Mouse (Mus musculus): ENCODE data around the gene Flii. TPM values are rescaled to one million over a fixed set of nuclear protein-coding genes. Genes with fewer than 3 reads are reported as not detected.

Gene Flii
- polyA plus RNA-seq, 1 experiment, result 122 TPM

GRCm38 (mm10) chr11:60761681-60762080 is 34.6 kb upstream of the Flii start:
- no peak for TF ChIP-seq CTCF (IDR thresholded peaks at IDR 0.05; ENCODE audit: extremely low read depth, insufficient read depth, low read length)
- no peak for TF ChIP-seq POLR2A (IDR thresholded peaks at IDR 0.05; ENCODE audit: extremely low read depth, insufficient read depth, low read length)
- Histone ChIP-seq H3K4me3 (ENCODE audit: insufficient read depth, low read length) (no peak overlapping the region), H3K4me1 (ENCODE audit: control insufficient read depth, insufficient read depth, low read length) (no peaks in the 10 kb centered on the region), H3K27ac (ENCODE audit: insufficient read depth, low read length) (no peak overlapping the region)

GRCm38 (mm10) chr11:60755570-60755969 is 28.5 kb upstream of the Flii start:
- Histone ChIP-seq H3K27ac (ENCODE audit: insufficient read depth, low read length) (no peak overlapping the region), H3K4me3 (ENCODE audit: insufficient read depth, low read length) (no peak overlapping the region), H3K4me1 (ENCODE audit: control insufficient read depth, insufficient read depth, low read length) (no peaks in the 10 kb centered on the region)
- TF ChIP-seq POLR2A (IDR thresholded peaks at IDR 0.05; ENCODE audit: extremely low read depth, insufficient read depth, low read length) (no peak), CTCF (IDR thresholded peaks at IDR 0.05; ENCODE audit: extremely low read depth, insufficient read depth, low read length) (no peak)

- H3K4me3 ChIP-seq (ENCODE audit: insufficient read depth, low read length), result no peak overlapping the region
- TF ChIP-seq POLR2A (IDR thresholded peaks at IDR 0.05; ENCODE audit: extremely low read depth, insufficient read depth, low read length) (no peak), CTCF (IDR thresholded peaks at IDR 0.05; ENCODE audit: extremely low read depth, insufficient read depth, low read length) (no peak)
- H3K27ac ChIP-seq (ENCODE audit: insufficient read depth, low read length), result no peak overlapping the region
- H3K4me1 ChIP-seq (ENCODE audit: control insufficient read depth, insufficient read depth, low read length), result no peaks in the 10 kb centered on the region
Measured at GRCm38 (mm10) chr11:60740321-60740720, 13.3 kb upstream of the Flii start.

GRCm38 (mm10) chr11:60737450-60737849 is 10.4 kb upstream of the Flii start:
- H3K27ac ChIP-seq (ENCODE audit: insufficient read depth, low read length), result no peak overlapping the region
- no peak overlapping the region for H3K4me3 ChIP-seq (ENCODE audit: insufficient read depth, low read length)
- TF ChIP-seq POLR2A (IDR thresholded peaks at IDR 0.05; ENCODE audit: extremely low read depth, insufficient read depth, low read length) (no peak), CTCF (IDR thresholded peaks at IDR 0.05; ENCODE audit: extremely low read depth, insufficient read depth, low read length) (no peak)
- no peaks in the 10 kb centered on the region for H3K4me1 ChIP-seq (ENCODE audit: control insufficient read depth, insufficient read depth, low read length)

GRCm38 (mm10) chr11:60736491-60736890 is 9.4 kb upstream of the Flii start:
- Histone ChIP-seq H3K27ac (ENCODE audit: insufficient read depth, low read length) (no peak overlapping the region), H3K4me1 (ENCODE audit: control insufficient read depth, insufficient read depth, low read length) (no peaks in the 10 kb centered on the region), H3K4me3 (ENCODE audit: insufficient read depth, low read length) (no peak overlapping the region)
- TF ChIP-seq CTCF (IDR thresholded peaks at IDR 0.05; ENCODE audit: extremely low read depth, insufficient read depth, low read length), result no peak
- TF ChIP-seq POLR2A (IDR thresholded peaks at IDR 0.05; ENCODE audit: extremely low read depth, insufficient read depth, low read length), result no peak

GRCm38 (mm10) chr11:60735191-60735590 is 8.1 kb upstream of the Flii start:
- Histone ChIP-seq H3K4me3 (ENCODE audit: insufficient read depth, low read length) (no peak overlapping the region), H3K27ac (ENCODE audit: insufficient read depth, low read length) (no peak overlapping the region), H3K4me1 (ENCODE audit: control insufficient read depth, insufficient read depth, low read length) (no peaks in the 10 kb centered on the region)
- TF ChIP-seq POLR2A (IDR thresholded peaks at IDR 0.05; ENCODE audit: extremely low read depth, insufficient read depth, low read length) (no peak), CTCF (IDR thresholded peaks at IDR 0.05; ENCODE audit: extremely low read depth, insufficient read depth, low read length) (no peak)

GRCm38 (mm10) chr11:60734206-60734605 is 7.1 kb upstream of the Flii start:
- TF ChIP-seq POLR2A (IDR thresholded peaks at IDR 0.05; ENCODE audit: extremely low read depth, insufficient read depth, low read length) (no peak), CTCF (IDR thresholded peaks at IDR 0.05; ENCODE audit: extremely low read depth, insufficient read depth, low read length) (no peak)
- H3K27ac ChIP-seq (ENCODE audit: insufficient read depth, low read length), result no peak overlapping the region
- H3K4me3 ChIP-seq (ENCODE audit: insufficient read depth, low read length), result no peak overlapping the region
- no peaks in the 10 kb centered on the region for H3K4me1 ChIP-seq (ENCODE audit: control insufficient read depth, insufficient read depth, low read length)

GRCm38 (mm10) chr11:60731251-60731650 is 4.2 kb upstream of the Flii start:
- Histone ChIP-seq H3K4me3 (ENCODE audit: insufficient read depth, low read length) (no peak overlapping the region), H3K27ac (ENCODE audit: insufficient read depth, low read length) (no peak overlapping the region), H3K4me1 (ENCODE audit: control insufficient read depth, insufficient read depth, low read length) (0 out of 2 replicates have a peak, but pooled peaks cover 2% of the 10 kb centered on the region)
- no peak for TF ChIP-seq CTCF (IDR thresholded peaks at IDR 0.05; ENCODE audit: extremely low read depth, insufficient read depth, low read length)
- no peak for TF ChIP-seq POLR2A (IDR thresholded peaks at IDR 0.05; ENCODE audit: extremely low read depth, insufficient read depth, low read length)

GRCm38 (mm10) chr11:60730169-60730568 is 3.1 kb upstream of the Flii start:
- Histone ChIP-seq H3K4me1 (ENCODE audit: control insufficient read depth, insufficient read depth, low read length) (peaks cover 4% of the 10 kb centered on the region; the same call in 1 of the 2 replicates), H3K27ac (ENCODE audit: insufficient read depth, low read length) (no peak overlapping the region), H3K4me3 (ENCODE audit: insufficient read depth, low read length) (no peak overlapping the region)
- TF ChIP-seq POLR2A (IDR thresholded peaks at IDR 0.05; ENCODE audit: extremely low read depth, insufficient read depth, low read length) (no peak), CTCF (IDR thresholded peaks at IDR 0.05; ENCODE audit: extremely low read depth, insufficient read depth, low read length) (no peak)

GRCm38 (mm10) chr11:60729217-60729641 is 2.2 kb upstream of the Flii start:
- peaks cover 4% of the 10 kb centered on the region; the same call in 1 of the 2 replicates for H3K4me1 ChIP-seq (ENCODE audit: control insufficient read depth, insufficient read depth, low read length)
- peak overlapping the region; percentile 71 for H3K4me3 ChIP-seq (ENCODE audit: insufficient read depth, low read length)
- TF ChIP-seq POLR2A (IDR thresholded peaks at IDR 0.05; ENCODE audit: extremely low read depth, insufficient read depth, low read length) (no peak), CTCF (IDR thresholded peaks at IDR 0.05; ENCODE audit: extremely low read depth, insufficient read depth, low read length) (no peak)
- no peak overlapping the region for H3K27ac ChIP-seq (ENCODE audit: insufficient read depth, low read length)
